Mouse (Mus musculus) CH12.LX (cell line): ENCODE data around the gene Fev. TPM values are rescaled to one million over a fixed set of nuclear protein-coding genes. Genes with fewer than 3 reads are reported as not detected.

Experiments used
- DNase-seq: peaks from one replicate; pipeline ENCODE4 v3.0.0-alpha.2; 2013; ENCODE audit errors: extremely low read depth
- H3K27ac ChIP-seq: 2 replicates; pipeline ENCODE4 v1.5.1; 2012; ENCODE audit warnings: low read depth, mild to moderate bottlenecking, control low read depth, moderate library complexity; ENCODE audit not compliant: insufficient read depth
- H3K27me3 ChIP-seq: replicated peaks from 2 replicates; pipeline ENCODE3; 2012; ENCODE audit warnings: inconsistent platforms
- H3K36me3 ChIP-seq, 2 experiments: replicated peaks in 1 of 2; 2 replicates each; pipeline versions ENCODE3 to v1.6.1; 2012; ENCODE audit warnings: inconsistent platforms in 1 of 2, low read length in 1 of 2, mild to moderate bottlenecking in 1 of 2, mixed read lengths in 1 of 2, moderate library complexity in 1 of 2; ENCODE audit not compliant: control insufficient read depth in 1 of 2, insufficient read depth in 1 of 2
- H3K4me1 ChIP-seq, 2 experiments: 2 replicates each; pipeline ENCODE4 v1.6.1; 2012; ENCODE audit warnings: inconsistent platforms in 1 of 2, moderate library complexity in 1 of 2; ENCODE audit not compliant: insufficient read depth in 2 of 2, control insufficient read depth in 1 of 2
- H3K4me2 ChIP-seq: 2 replicates; pipeline ENCODE4 v1.6.1; 2012; ENCODE audit warnings: low read depth, mild to moderate bottlenecking, control low read depth; ENCODE audit not compliant: poor library complexity, insufficient read depth, severe bottlenecking
- H3K4me3 ChIP-seq, 3 experiments: fragments of 150-350 bp in 1 of 3; sonication (generic) in 1 of 3; replicated peaks in 1 of 3; 2 replicates each; pipeline versions ENCODE3 to v1.5.1; 2011 to 2012; ENCODE audit warnings: low read depth in 2 of 3, low read length in 2 of 3, mild to moderate bottlenecking in 2 of 3, moderate library complexity in 2 of 3, control low read depth in 1 of 3, improper control_type of control experiment in 1 of 3, inconsistent platforms in 1 of 3, mixed read lengths in 1 of 3; ENCODE audit not compliant: poor library complexity in 1 of 3
- H3K79me2 ChIP-seq: replicated peaks from 2 replicates; pipeline ENCODE4 v1.6.1; 2012; ENCODE audit warnings: mild to moderate bottlenecking, moderate library complexity; ENCODE audit not compliant: control insufficient read depth, poor library complexity, insufficient read depth, severe bottlenecking; ENCODE audit errors: extremely low read depth
- H3K9ac ChIP-seq: 2 replicates; pipeline ENCODE4 v1.6.1; 2012; ENCODE audit warnings: low read depth, mild to moderate bottlenecking, control low read depth, moderate library complexity; ENCODE audit not compliant: insufficient read depth
- H3K9me3 ChIP-seq: replicated peaks from 2 replicates; pipeline ENCODE3; 2012; ENCODE audit warnings: low read length, inconsistent platforms, mixed read lengths
- BHLHE40 ChIP-seq: IDR thresholded peaks from 2 replicates; pipeline ENCODE4 v1.6.1; 2011; ENCODE audit warnings: mild to moderate bottlenecking, low read depth, low read length, improper control_type of control experiment
- CHD1 ChIP-seq: IDR thresholded peaks from 2 replicates; pipeline ENCODE4 v1.6.1; 2012; ENCODE audit warnings: low read depth, low read length, improper control_type of control experiment, inconsistent platforms
- ELF1 ChIP-seq: IDR thresholded peaks from 2 replicates; pipeline ENCODE4 v1.6.1; 2014; ENCODE audit warnings: low read depth, mild to moderate bottlenecking, inconsistent platforms, low read length, improper control_type of control experiment
- JUND ChIP-seq: conservative IDR thresholded peaks from 2 replicates; pipeline ENCODE4 v1.6.1; 2011; ENCODE audit warnings: low read depth, low read length, improper control_type of control experiment
- KAT2A ChIP-seq: IDR thresholded peaks from 2 replicates; pipeline ENCODE4 v1.6.1; 2012; ENCODE audit warnings: low read length, improper control_type of control experiment, inconsistent platforms; ENCODE audit not compliant: insufficient replicate concordance
- MYC ChIP-seq: IDR thresholded peaks from 2 replicates; pipeline ENCODE4 v1.6.1; 2011; ENCODE audit warnings: low read depth, mild to moderate bottlenecking, improper control_type of control experiment, low read length
- NELFE ChIP-seq: IDR thresholded peaks from 2 replicates; pipeline ENCODE4 v1.6.1; 2011; ENCODE audit warnings: low read depth, low read length, improper control_type of control experiment
- NRF1 ChIP-seq: IDR thresholded peaks from 2 replicates; pipeline ENCODE4 v1.6.1; 2014; ENCODE audit warnings: low read depth, mild to moderate bottlenecking, inconsistent platforms, low read length, improper control_type of control experiment, moderate library complexity
- RAD21 ChIP-seq: IDR thresholded peaks from 2 replicates; pipeline ENCODE4 v1.6.1; 2011; ENCODE audit warnings: low read depth, mild to moderate bottlenecking, low read length, improper control_type of control experiment, moderate library complexity
- UBTF ChIP-seq: IDR thresholded peaks from 2 replicates; pipeline ENCODE4 v1.6.1; 2012; ENCODE audit warnings: low read depth, mild to moderate bottlenecking, inconsistent platforms, low read length, improper control_type of control experiment, moderate library complexity
- USF2 ChIP-seq: conservative IDR thresholded peaks from 2 replicates; pipeline ENCODE4 v1.6.1; 2011; ENCODE audit warnings: low read depth, low read length, improper control_type of control experiment
- ZKSCAN1 ChIP-seq: IDR thresholded peaks from 2 replicates; pipeline ENCODE4 v1.6.1; 2012; ENCODE audit warnings: low read depth, inconsistent platforms, low read length, improper control_type of control experiment, borderline replicate concordance
- ZNF384 ChIP-seq: IDR thresholded peaks from 2 replicates; pipeline ENCODE4 v1.6.1; 2012; ENCODE audit warnings: low read depth, low read length, improper control_type of control experiment, inconsistent platforms
- dilution Hi-C: fragments of 300-500 bp; cut with MboI; formaldehyde crosslinking; loops from 2 replicates; pipeline ENCODE4 v1.14.3; 2020; ENCODE audit warnings: low sequenced_read_pairs; ENCODE audit not compliant: extremely low pct_unique_long_range_greater_than_20kb, extremely low pct_ligation_motif_present
- in situ Hi-C: fragments of 300-500 bp; cut with MboI; formaldehyde crosslinking; loops from 3 replicates; pipeline ENCODE4 v1.14.3; 2019; ENCODE audit warnings: low sequenced_read_pairs, low pct_ligation_motif_present, low pct_unique_long_range_greater_than_20kb, mixed read lengths
- polyA plus RNA-seq: library from polyadenylated mRNA; unstranded; fragments of >175 nt; gene quantifications from 2 replicates; pipeline ENCODE4 v1.2.1, GENCODE M21; 2012; ENCODE audit warnings: low read depth; ENCODE audit not compliant: insufficient read length
- total RNA-seq, 2 experiments: library from RNA; depleted of rRNA; stranded (reverse); fragments of 300-350 nt in 1 of 2; fragments of >200 nt in 1 of 2; gene quantifications; 2 replicates each; pipeline ENCODE4 v1.2.3; 2012 to 2014

The Fev gene
- total and polyA plus RNA-seq, 3 experiments: not detected

DNA sequence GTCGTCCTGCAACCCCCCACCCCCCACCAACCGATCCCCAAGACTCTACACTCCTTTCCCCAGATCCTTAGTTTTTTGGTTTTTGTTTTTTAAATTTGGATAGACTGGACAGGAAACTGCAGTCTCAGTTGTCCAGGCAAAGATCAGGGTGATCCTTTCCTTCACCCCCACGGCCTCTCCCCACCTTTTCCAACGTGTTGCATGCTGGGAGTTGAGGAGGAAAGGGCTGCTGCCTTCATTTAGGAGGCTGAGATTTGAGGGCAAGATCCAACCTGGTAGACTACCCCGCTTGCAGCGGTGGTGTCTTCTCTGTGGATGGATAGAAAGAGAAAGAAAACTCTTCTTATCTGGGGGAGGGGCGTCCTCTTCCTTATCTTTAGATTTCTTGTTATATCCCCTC lies 28.4 kb downstream of the Fev start:
- in situ Hi-C loops: no loop called here
- H3K79me2 ChIP-seq: no peaks in the 10 kb centered on the region
- no peak for TF ChIP-seq USF2
- TF ChIP-seq, all 38 proteins: peak for 0
- Histone ChIP-seq H3K9ac (no peak overlapping the region), H3K4me3 (no peak overlapping the region), H3K27me3 (peaks cover under 1% of the 10 kb centered on the region), H3K27ac (no peak overlapping the region), H3K4me1 (peaks cover 3 to 39% of the 10 kb centered on the region in 2 experiments; a peak in 3 of 4 replicates), H3K4me2 (no peak overlapping the region), H3K36me3 (no peaks in the 10 kb centered on the region), H3K9me3 (peaks cover 14% of the 10 kb centered on the region)
- no peak for DNase-seq
- dilution Hi-C loops: no loop called here

- Histone ChIP-seq H3K4me3 (no peak overlapping the region), H3K36me3 (no peaks in the 10 kb centered on the region), H3K9me3 (peaks cover 14% of the 10 kb centered on the region), H3K4me2 (no peak overlapping the region), H3K9ac (no peak overlapping the region), H3K4me1 (peaks cover 3 to 43% of the 10 kb centered on the region in 2 experiments; a peak in 3 of 4 replicates), H3K79me2 (no peaks in the 10 kb centered on the region), H3K27me3 (peaks cover 1% of the 10 kb centered on the region), H3K27ac (no peak overlapping the region)
- TF ChIP-seq CHD1: no peak
- TF ChIP-seq UBTF: no peak
- dilution Hi-C loops: no loop called here
- no peak for DNase-seq
- in situ Hi-C loops: no loop called here
These were observed 28.8 kb downstream of the Fev start for GRCm38 (mm10) chr1:74856439-74856720.

- H3K79me2 ChIP-seq: no peaks in the 10 kb centered on the region
- peaks cover 14% of the 10 kb centered on the region for H3K9me3 ChIP-seq
- H3K27me3 ChIP-seq: peaks cover 2% of the 10 kb centered on the region
- in situ Hi-C loops: no loop called here
- no peaks in the 10 kb centered on the region for H3K36me3 ChIP-seq
- no peak overlapping the region for H3K4me3 ChIP-seq
- TF ChIP-seq ELF1 (no peak), MYC (no peak), NELFE (no peak), JUND (no peak), ZKSCAN1 (no peak), RAD21 (no peak), BHLHE40 (no peak), ZNF384 (no peak), NRF1 (no peak), KAT2A (no peak)
- no peak for DNase-seq
- no peak overlapping the region for H3K4me2 ChIP-seq
- H3K27ac ChIP-seq: no peak overlapping the region
- peaks cover 6 to 48% of the 10 kb centered on the region in 2 experiments; a peak in 3 of 4 replicates for H3K4me1 ChIP-seq
- dilution Hi-C loops: no loop called here
- no peak overlapping the region for H3K9ac ChIP-seq
These were observed 29.4 kb downstream of the Fev start for GRCm38 (mm10) chr1:74855651-74856438.
